Mouse (Mus musculus) embryonic facial prominence, embryonic 10.5 days (tissue): Measurements from ENCODE around the gene Map2k5. TPM values are rescaled to one million over a fixed set of nuclear protein-coding genes. Genes with fewer than 3 reads are reported as not detected.

Experiments used
- DNase-seq: peaks from one replicate; pipeline ENCODE4 v3.0.0-alpha.2; 2017; ENCODE audit warnings: low spot score
- H3K27ac ChIP-seq: fragments of 300-500 bp; sonication (generic); replicated peaks from 2 replicates; pipeline ENCODE4 v1.5.1; 2016; ENCODE audit warnings: mild to moderate bottlenecking
- H3K27me3 ChIP-seq: fragments of 300-500 bp; sonication (generic); replicated peaks from 2 replicates; pipeline ENCODE4 v1.6.1; 2016; ENCODE audit warnings: low read depth, mild to moderate bottlenecking; ENCODE audit not compliant: poor library complexity, severe bottlenecking
- H3K36me3 ChIP-seq: fragments of 300-500 bp; sonication (generic); replicated peaks from 2 replicates; pipeline ENCODE4 v1.6.1; 2016; ENCODE audit warnings: mild to moderate bottlenecking, moderate library complexity
- H3K4me1 ChIP-seq: fragments of 300-500 bp; sonication (generic); 2 replicates; pipeline ENCODE4 v1.6.1; 2016
- H3K4me3 ChIP-seq: fragments of 300-500 bp; sonication (generic); 2 replicates; pipeline ENCODE4 v1.5.1; 2016; ENCODE audit warnings: mild to moderate bottlenecking, moderate library complexity
- H3K9me3 ChIP-seq: fragments of 300-500 bp; sonication (generic); 2 replicates; pipeline ENCODE4 v1.6.1; 2016; ENCODE audit warnings: mild to moderate bottlenecking
- WGBS: fragments of 180-500 bp; shearing (Covaris S2); methylation state at CpG from one replicate; pipeline ENCODE4 v1.1.7; 2016; 5-methylcytosine and 5-hydroxymethylcytosine counted together
- polyA plus RNA-seq: library from polyadenylated mRNA; unstranded; fragments of >200 nt; fragmentation: Nextera tagmentation; extraction: Ambion mirVana; gene quantifications from 2 replicates; pipeline ENCODE4 v1.2.1, GENCODE M21; 2016

Map2k5 gene
- polyA plus RNA-seq, 1 experiment from 2014 or later: 37.7 TPM

DNA sequence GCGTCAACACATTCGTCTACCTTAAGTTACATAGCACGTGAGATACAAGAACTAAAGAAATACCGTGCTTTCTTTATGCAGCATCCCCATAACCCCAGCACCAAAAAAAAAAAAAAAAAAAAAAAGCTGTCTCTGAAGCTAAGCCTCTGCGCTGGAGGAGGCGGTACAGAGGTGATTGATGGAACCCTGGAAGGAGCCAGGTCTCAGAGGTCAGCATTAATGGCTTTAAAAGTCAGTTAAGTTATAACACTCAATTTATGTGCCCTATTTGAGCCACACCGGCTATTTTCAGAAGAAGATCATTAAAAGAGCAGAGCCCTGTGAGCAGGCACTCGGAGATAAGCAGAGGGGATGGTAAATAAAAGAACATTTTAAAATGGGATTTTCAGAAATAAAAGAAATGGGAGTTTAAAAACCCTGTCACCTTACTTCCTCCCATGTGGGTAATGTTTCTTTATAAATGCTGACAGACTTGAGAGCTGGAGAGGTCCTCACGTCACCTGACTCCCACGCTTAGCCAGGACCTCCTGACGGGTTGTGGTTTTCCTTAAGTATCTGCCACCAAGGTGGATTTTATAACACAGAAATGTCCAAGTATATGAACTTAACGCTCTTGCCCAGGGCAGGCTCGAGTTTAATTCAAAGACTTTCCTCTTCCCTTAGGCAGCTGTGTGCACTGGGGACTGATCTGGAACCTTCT, 83.8 kb downstream of the Map2k5 start:
- DNase-seq: no peak
- WGBS: 56% methylated on average over 13 of the region's 13 CpGs
- Histone ChIP-seq H3K4me1 (peaks cover 37% of the 10 kb centered on the region), H3K4me3 (no peak overlapping the region), H3K9me3 (no peaks in the 10 kb centered on the region), H3K36me3 (peaks cover 44% of the 10 kb centered on the region), H3K27me3 (no peaks in the 10 kb centered on the region), H3K27ac (no peak overlapping the region)

DNA sequence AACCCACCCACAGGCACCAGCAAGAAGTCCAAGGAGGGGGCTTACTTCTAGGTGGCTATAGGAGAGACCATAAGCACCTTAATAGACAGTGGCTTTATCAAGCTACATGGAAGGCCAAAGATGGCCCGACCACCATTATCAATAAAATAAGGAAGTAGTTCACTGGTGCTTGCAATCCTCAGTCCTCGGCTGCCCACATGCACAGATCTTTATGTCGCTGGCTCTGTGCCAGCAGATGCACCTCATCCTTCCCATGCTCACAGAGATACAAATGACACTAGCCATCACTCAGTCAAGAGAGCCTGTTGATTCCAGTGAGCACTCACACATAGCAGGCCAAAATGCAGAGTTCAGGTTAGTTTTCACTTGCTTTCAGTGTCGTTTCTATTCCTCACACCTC, 89.0 kb downstream of the Map2k5 start:
- Histone ChIP-seq H3K4me1 (peaks cover under 1% of the 10 kb centered on the region; the same call in 1 of the 2 replicates), H3K9me3 (no peaks in the 10 kb centered on the region), H3K36me3 (peaks cover 46% of the 10 kb centered on the region), H3K27me3 (no peaks in the 10 kb centered on the region), H3K27ac (no peak overlapping the region), H3K4me3 (no peak overlapping the region)
- DNase-seq: no peak
- WGBS: 93% methylated on average over 4 of the region's 4 CpGs

DNA sequence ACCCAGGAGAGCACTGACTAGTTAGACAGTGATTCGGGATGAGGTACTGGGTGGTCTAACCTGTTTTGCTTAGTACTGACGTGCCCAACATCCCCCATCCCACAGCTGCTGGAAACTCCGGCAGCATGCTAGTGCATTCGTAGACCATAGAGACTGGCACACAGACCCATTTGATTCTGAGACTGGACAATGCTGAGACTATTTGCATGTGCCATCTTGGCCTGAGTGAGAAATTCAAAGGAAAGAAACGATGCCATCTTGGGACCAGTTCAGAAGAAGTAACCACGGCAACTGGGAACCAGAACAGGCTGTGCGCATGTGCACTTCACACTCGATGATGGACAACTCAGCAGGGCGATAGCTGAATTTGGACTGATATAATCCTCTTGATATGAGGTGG, 93.3 kb downstream of the Map2k5 start:
- H3K4me1 ChIP-seq: no peaks in the 10 kb centered on the region
- no peak overlapping the region for H3K4me3 ChIP-seq
- no peaks in the 10 kb centered on the region for H3K9me3 ChIP-seq
- H3K27me3 ChIP-seq: no peaks in the 10 kb centered on the region
- 89% methylated on average over 9 of the region's 9 CpGs for WGBS
- peaks cover 32% of the 10 kb centered on the region for H3K36me3 ChIP-seq
- H3K27ac ChIP-seq: no peak overlapping the region
- no peak for DNase-seq

DNA sequence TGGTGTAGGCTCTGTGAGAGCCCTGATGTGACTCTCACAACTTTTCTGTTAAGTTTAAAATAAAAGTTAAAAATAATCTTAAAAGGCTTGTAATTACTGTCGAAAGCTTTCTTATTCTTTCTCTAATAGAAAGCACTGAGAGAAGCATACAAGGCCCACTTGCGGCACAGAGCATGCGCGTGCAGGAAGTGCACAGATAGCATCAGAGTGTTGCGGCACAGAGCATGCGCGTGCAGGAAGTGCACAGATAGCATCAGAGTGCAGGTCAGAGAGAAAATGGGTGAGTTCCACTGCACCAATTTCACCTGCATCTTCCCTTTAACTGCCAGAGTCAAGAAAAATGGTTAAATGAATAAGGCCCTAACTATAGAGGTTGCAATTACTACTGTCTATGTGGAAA, 95.7 kb downstream of the Map2k5 start:
- DNase-seq: no peak
- H3K36me3 ChIP-seq: peaks cover 19% of the 10 kb centered on the region
- H3K4me3 ChIP-seq: no peak overlapping the region
- 93% methylated on average over 7 of the region's 7 CpGs for whole genome bisulfite sequencing
- H3K27me3 ChIP-seq: no peaks in the 10 kb centered on the region
- no peak overlapping the region for H3K27ac ChIP-seq
- H3K4me1 ChIP-seq: no peaks in the 10 kb centered on the region
- H3K9me3 ChIP-seq: no peaks in the 10 kb centered on the region

DNA sequence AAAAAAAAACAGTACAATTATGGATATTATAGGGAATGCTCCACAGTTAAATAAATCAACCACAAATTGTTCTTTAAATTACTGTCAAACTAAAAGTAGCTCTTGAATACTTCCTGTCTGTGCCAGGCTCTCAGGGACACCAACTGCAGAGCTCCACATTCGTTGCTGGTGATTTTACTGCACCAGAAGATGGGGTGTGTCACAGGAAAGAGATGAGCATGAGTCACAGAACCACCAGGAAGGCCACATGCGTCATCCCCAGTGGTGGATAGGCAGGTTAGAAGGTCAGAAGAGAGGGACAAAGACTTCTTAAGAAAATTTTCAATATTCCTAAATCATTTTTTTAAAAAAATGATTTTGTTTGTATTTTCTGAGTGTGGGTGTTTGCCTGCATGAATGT, 96.6 kb downstream of the Map2k5 start:
- no peak overlapping the region for H3K27ac ChIP-seq
- no peaks in the 10 kb centered on the region for H3K4me1 ChIP-seq
- 85% methylated on average over 2 of the region's 2 CpGs for WGBS
- peaks cover 19% of the 10 kb centered on the region for H3K36me3 ChIP-seq
- H3K27me3 ChIP-seq: no peaks in the 10 kb centered on the region
- H3K4me3 ChIP-seq: no peak overlapping the region
- H3K9me3 ChIP-seq: no peaks in the 10 kb centered on the region
- DNase-seq: no peak

DNA sequence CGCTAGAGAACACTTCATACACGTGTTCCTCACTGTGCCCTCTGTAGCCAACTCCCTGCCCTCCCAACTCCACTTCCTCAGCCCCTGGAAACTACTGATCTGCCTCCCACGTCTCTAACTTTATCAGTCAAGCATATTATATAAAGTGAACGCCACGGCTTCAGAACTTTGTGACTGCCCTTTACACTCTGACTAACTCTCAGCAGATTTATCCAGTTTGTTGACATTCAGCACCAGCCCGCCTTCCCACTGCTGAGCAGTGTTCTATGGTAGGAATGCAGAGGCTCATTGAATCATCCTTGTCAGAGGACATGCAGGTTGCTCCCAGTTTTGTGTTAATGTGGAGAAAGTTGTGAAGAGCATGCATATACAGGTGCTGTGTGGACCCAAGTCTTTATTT, 103.9 kb downstream of the Map2k5 start:
- Histone ChIP-seq H3K9me3 (no peaks in the 10 kb centered on the region), H3K4me1 (peaks cover 37% of the 10 kb centered on the region), H3K27ac (no peak overlapping the region), H3K4me3 (no peak overlapping the region), H3K27me3 (no peaks in the 10 kb centered on the region), H3K36me3 (no peaks in the 10 kb centered on the region; the same call in 1 of the 2 replicates)
- WGBS: 84% methylated on average over 6 of the region's 6 CpGs
- no peak for DNase-seq

DNA sequence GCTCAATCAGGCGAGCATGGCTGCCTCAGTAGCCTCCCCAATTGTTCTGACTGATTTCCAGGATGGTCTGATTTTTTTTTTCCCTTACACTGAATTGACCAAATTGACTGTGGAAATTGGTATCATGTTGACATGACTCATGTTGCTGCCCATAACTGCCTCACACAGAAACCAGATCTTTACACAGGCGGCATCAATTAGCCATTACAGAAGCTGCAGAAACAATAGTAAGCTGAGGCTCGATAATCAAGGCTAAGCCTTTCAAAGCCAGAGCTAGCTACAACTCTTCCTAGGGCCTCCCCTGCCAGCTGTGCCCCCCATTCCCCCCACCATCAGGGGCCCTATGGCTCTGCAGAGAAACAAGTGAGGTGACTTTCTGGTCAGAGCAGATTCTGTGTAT, 107.9 kb downstream of the Map2k5 start:
- no peaks in the 10 kb centered on the region for H3K27me3 ChIP-seq
- peaks cover 37% of the 10 kb centered on the region for H3K4me1 ChIP-seq
- H3K27ac ChIP-seq: no peak overlapping the region
- DNase-seq: peak; percentile 39
- H3K9me3 ChIP-seq: no peaks in the 10 kb centered on the region
- no peak overlapping the region for H3K4me3 ChIP-seq
- H3K36me3 ChIP-seq: no peaks in the 10 kb centered on the region
- 41% methylated on average over 3 of the region's 3 CpGs for WGBS

DNA sequence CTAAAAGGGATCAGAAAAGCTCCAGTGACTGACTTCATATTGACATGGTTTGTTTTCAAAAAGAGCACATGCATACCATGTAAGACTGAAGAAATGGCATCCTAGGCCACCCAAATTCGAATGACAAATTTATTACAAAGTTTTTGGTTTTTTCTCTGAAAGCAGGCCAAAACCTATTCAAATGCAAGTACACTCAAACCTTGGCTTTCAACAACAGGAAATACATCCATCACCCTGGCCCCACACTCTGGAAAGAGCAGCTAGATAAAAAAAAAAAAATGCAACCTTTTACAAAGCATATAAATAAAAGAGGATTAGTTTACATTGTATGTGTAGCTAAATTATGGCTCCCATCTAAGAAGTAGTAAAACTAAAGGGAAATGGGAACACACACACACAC, 114.5 kb downstream of the Map2k5 start:
- Histone ChIP-seq H3K9me3 (no peaks in the 10 kb centered on the region), H3K36me3 (peaks cover 16% of the 10 kb centered on the region), H3K4me1 (peaks cover 6% of the 10 kb centered on the region), H3K4me3 (no peak overlapping the region), H3K27me3 (no peaks in the 10 kb centered on the region), H3K27ac (no peak overlapping the region)
- no peak for DNase-seq
- 84% methylated on average over 1 of the region's 1 CpGs for WGBS

DNA sequence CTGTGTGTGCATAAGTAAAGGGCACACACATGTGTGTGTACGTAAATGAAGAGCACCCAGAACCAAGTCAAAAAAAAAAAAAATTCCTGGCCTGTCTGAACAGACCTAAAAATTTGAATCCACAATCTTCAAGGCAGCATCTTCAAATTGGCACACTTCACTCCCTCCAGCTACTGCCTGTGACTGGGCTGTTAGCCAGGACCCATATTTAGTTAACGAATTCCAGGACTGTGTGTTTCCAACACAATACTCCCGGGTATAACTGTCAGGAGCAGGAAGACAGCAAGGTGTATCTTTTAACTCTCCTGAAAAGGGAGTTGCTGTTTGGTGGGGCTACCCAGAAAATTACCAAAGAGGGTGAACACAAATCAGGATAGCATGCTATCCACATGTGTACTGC, 118.9 kb downstream of the Map2k5 start:
- peaks cover 6% of the 10 kb centered on the region for H3K4me1 ChIP-seq
- 81% methylated on average over 3 of the region's 3 CpGs for WGBS
- no peaks in the 10 kb centered on the region for H3K27me3 ChIP-seq
- DNase-seq: no peak
- peaks cover 44% of the 10 kb centered on the region for H3K36me3 ChIP-seq
- no peak overlapping the region for H3K4me3 ChIP-seq
- H3K27ac ChIP-seq: no peak overlapping the region
- H3K9me3 ChIP-seq: no peaks in the 10 kb centered on the region

DNA sequence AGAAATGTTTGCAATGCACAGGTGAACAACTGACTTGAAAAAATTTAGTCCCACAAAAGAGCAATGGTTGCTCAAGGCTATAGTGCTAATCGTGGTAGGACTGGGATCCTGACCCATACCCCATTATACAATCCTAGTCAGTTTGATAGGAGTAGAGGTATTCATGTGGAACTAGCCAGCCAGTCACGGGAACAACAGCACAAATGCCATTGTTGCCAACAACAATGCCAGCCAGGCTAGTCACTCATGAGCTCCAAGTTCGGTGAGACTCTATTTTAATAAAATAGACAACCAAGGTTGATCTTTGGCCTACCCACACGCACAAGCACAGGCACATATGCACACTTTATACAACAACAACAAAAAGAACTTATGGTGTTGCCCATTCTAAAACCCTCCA, 120.0 kb downstream of the Map2k5 start:
- H3K4me3 ChIP-seq: no peak overlapping the region
- H3K27me3 ChIP-seq: no peaks in the 10 kb centered on the region
- no peak overlapping the region for H3K27ac ChIP-seq
- WGBS: 80% methylated on average over 4 of the region's 4 CpGs
- peaks cover 6% of the 10 kb centered on the region for H3K4me1 ChIP-seq
- no peak for DNase-seq
- no peaks in the 10 kb centered on the region for H3K9me3 ChIP-seq
- peaks cover 48% of the 10 kb centered on the region for H3K36me3 ChIP-seq

DNA sequence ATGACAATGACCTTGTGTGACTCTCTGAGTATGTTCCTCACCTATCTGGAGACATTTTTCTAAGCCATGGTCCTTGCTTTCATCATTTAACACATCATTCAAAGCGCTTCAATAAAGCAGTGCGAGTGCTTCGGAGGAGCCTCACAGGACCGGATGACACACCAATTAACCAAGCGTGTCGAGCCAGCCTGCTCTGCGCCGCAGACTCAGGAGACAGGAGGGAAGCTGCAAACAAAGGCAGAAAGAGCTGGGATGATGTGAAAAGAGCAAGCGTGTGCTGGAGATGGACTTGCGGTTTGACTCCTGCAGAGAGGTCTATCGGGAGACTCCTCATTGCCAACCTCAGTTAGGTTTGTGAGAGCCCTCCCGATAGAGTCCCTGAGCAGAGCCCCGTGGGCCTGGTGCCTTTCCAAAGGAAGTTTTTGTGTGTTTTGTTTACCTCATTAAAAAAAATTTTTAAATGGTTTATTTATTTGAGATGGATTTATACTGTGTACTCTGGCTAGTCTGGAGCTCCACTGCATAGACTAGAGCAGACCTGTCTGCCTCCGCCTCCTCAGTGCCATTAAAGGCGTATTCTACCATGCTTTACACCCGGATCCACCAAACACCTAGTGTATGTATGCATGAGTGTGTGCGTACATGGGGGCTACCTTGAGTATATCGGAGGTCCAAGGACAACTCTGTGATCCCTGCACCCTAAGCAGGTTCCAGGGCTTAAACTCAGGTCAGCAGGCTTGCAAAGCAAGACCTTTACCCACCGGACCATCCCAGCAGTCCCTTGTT, 126.7 kb downstream of the Map2k5 start:
- no peak for DNase-seq
- H3K27me3 ChIP-seq: no peaks in the 10 kb centered on the region
- no peaks in the 10 kb centered on the region for H3K9me3 ChIP-seq
- 0 out of 2 replicates have a peak overlapping the region, but pooled peaks have one; percentile 24 for H3K27ac ChIP-seq
- no peak overlapping the region for H3K4me3 ChIP-seq
- peaks cover 68% of the 10 kb centered on the region for H3K36me3 ChIP-seq
- H3K4me1 ChIP-seq: peaks cover 9% of the 10 kb centered on the region; the same call in 1 of the 2 replicates
- 75% methylated on average over 19 of the region's 19 CpGs for WGBS

DNA sequence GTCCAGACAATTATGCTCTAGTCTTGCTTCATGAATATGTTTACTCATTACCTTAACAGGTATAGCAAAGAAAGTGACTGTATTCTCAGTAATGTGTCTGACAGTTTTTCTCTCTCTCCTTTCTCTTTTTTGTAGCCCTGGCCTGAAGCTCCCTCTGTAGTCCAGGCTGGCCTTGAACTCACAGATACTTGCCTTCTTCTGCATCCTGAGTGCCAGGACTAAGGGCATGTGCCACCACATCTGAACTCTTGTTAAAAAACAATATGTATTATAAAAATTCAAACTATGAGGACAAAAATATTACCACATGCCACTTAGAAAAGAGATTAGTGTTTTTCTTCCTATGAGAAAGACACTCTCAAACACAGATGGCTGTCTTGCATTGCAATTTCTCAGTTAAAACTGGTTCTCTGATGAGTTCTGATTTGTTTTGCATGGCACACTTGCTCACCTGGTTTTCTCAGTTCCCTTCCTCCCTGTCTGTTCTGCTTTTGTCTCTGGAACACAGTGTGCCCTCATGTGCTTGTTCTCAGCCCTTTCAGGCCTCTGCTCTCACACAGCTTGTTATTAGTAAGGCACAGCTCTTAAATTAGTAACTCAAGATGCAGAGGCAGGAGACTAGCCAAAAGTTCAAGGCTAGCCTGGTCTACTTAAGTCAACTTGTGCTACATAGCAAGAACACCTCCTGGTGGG, 129.5 kb downstream of the Map2k5 start:
- peaks cover 67% of the 10 kb centered on the region for H3K36me3 ChIP-seq
- no peak for DNase-seq

More for the DNA sequence above, 129.5 kb downstream of the Map2k5 start:
- H3K4me3 ChIP-seq: no peak overlapping the region
- no peak overlapping the region for H3K27ac ChIP-seq
- H3K4me1 ChIP-seq: peaks cover 9% of the 10 kb centered on the region; the same call in 1 of the 2 replicates
- H3K9me3 ChIP-seq: no peaks in the 10 kb centered on the region
- H3K27me3 ChIP-seq: no peaks in the 10 kb centered on the region
